Mouse (Mus musculus) heart, postnatal 0 days (tissue): ENCODE results near the gene Lats1. TPM values are rescaled to one million over a fixed set of nuclear protein-coding genes. Genes with fewer than 3 reads are reported as not detected.

Experiments used
- ATAC-seq: fragments of 200-750 bp; cut with Nextera tagmentation; 2 replicates; pipeline ENCODE4 v1.8.0; 2017; ENCODE audit warnings: low read depth, moderate number of reproducible peaks, moderate library complexity; ENCODE audit not compliant: insufficient read depth
- DNase-seq: peaks from one replicate; pipeline ENCODE4 v3.0.0-alpha.2; 2016; ENCODE audit warnings: low spot score
- H3K27ac ChIP-seq: fragments of 300-500 bp; sonication (generic); 2 replicates; pipeline ENCODE4 v1.5.1; 2014; ENCODE audit warnings: low read depth, mild to moderate bottlenecking
- H3K27me3 ChIP-seq: fragments of 300-500 bp; sonication (generic); 2 replicates; pipeline ENCODE4 v1.6.1; 2014; ENCODE audit warnings: low read length, mixed read lengths; ENCODE audit not compliant: control insufficient read depth, insufficient read depth
- H3K36me3 ChIP-seq: fragments of 300-500 bp; sonication (generic); replicated peaks from 2 replicates; pipeline ENCODE4 v1.6.1; 2014; ENCODE audit warnings: low read length, mixed read lengths; ENCODE audit not compliant: control insufficient read depth, insufficient read depth
- H3K4me1 ChIP-seq: fragments of 300-500 bp; sonication (generic); 2 replicates; pipeline ENCODE4 v1.6.1; 2014; ENCODE audit warnings: antibody characterized with exemption; ENCODE audit not compliant: control insufficient read depth, insufficient read depth
- H3K4me2 ChIP-seq: fragments of 300-500 bp; sonication (generic); 2 replicates; pipeline ENCODE4 v1.6.1; 2014; ENCODE audit warnings: low read depth, mild to moderate bottlenecking, low read length, moderate library complexity
- H3K4me3 ChIP-seq: fragments of 300-500 bp; sonication (generic); 2 replicates; pipeline ENCODE4 v1.5.1; 2014; ENCODE audit warnings: low read depth, low read length
- H3K9ac ChIP-seq: fragments of 300-500 bp; sonication (generic); replicated peaks from 2 replicates; pipeline ENCODE4 v1.6.1; 2014; ENCODE audit warnings: low read depth, low read length, mixed read lengths
- H3K9me3 ChIP-seq: fragments of 300-500 bp; sonication (generic); replicated peaks from 2 replicates; pipeline ENCODE4 v1.6.1; 2016; ENCODE audit warnings: low read length; ENCODE audit not compliant: control insufficient read depth
- CTCF ChIP-seq: IDR thresholded peaks from 2 replicates; pipeline ENCODE4 v1.5.1; 2016; ENCODE audit warnings: antibody characterized with exemption, control low read depth, low read depth
- EP300 ChIP-seq: IDR thresholded peaks from 2 replicates; pipeline ENCODE4 v1.6.1; 2016; ENCODE audit warnings: antibody characterized with exemption, low read depth
- WGBS: fragments of 180-500 bp; shearing (Covaris S2); extraction: QIAGEN DNeasy Blood & Tissue Kit; methylation state at CpG from one replicate; pipeline ENCODE4 v1.1.7; 2014; 5-methylcytosine and 5-hydroxymethylcytosine counted together
- polyA plus RNA-seq: library from polyadenylated mRNA; unstranded; fragments of >200 nt; fragmentation: Nextera tagmentation; extraction: Ambion mirVana; gene quantifications from 2 replicates; pipeline ENCODE4 v1.2.1, GENCODE M21; 2015
- total RNA-seq: library from RNA; depleted of rRNA; stranded (reverse); fragments of >200 nt; gene quantifications from 2 replicates; pipeline ENCODE4 v1.2.3, GENCODE M21; 2014; ENCODE audit warnings: low replicate concordance; rRNA removed

Lats1 gene
- total RNA-seq (11.3 and 12.2 TPM in 2 replicates), polyA plus RNA-seq (2.1 TPM in 2 replicates)

- Histone ChIP-seq H3K4me3 (peak within 1 kb of the TSS; percentile 95), H3K4me2 (peak within 1 kb of the TSS; percentile 87), H3K9ac (peak within 1 kb of the TSS; percentile 100), H3K9me3 (no peaks in the 10 kb centered on the region), H3K27ac (peak within 1 kb of the TSS; percentile 99), H3K4me1 (peaks cover 28% of the 10 kb centered on the region), H3K36me3 (peaks cover 38% of the 10 kb centered on the region), H3K27me3 (no peaks in the 10 kb centered on the region)
- TF ChIP-seq CTCF (no peak), EP300 (0 out of 2 replicates have a peak, but pooled peaks have one; percentile 32)
- DNase-seq (peak; percentile 81), ATAC-seq (peak; percentile 79)
- whole genome bisulfite sequencing: under 1% methylated on average over 62 of the region's 65 CpGs
These were observed at the start of gene Lats1, which contains the start of gene Pcmt1 for GRCm38 (mm10) chr10:7680731-7681301. Lats1 (plus strand) TSS chr10:7681214. Pcmt1 (minus strand) TSS chr10:7681136.

- ATAC-seq: no peak
- Histone ChIP-seq H3K9ac (no peak overlapping the region), H3K27me3 (no peaks in the 10 kb centered on the region), H3K4me2 (no peak overlapping the region), H3K36me3 (peaks cover 68% of the 10 kb centered on the region), H3K9me3 (no peaks in the 10 kb centered on the region), H3K4me1 (no peaks in the 10 kb centered on the region), H3K27ac (no peak overlapping the region), H3K4me3 (no peak overlapping the region)
- DNase-seq: no peak
- 98% methylated on average over 12 of the region's 12 CpGs for WGBS
- TF ChIP-seq CTCF (no peak), EP300 (no peak)
These were observed 40.6 kb upstream of the Lats1 start for GRCm38 (mm10) chr10:7640366-7640765.

- Histone ChIP-seq H3K9me3 (no peaks in the 10 kb centered on the region), H3K27me3 (no peaks in the 10 kb centered on the region), H3K4me1 (no peaks in the 10 kb centered on the region), H3K4me3 (no peak overlapping the region), H3K4me2 (no peak overlapping the region), H3K36me3 (peaks cover 62% of the 10 kb centered on the region), H3K9ac (no peak overlapping the region), H3K27ac (no peak overlapping the region)
- ATAC-seq (no peak), DNase-seq (no peak)
- TF ChIP-seq EP300 (no peak), CTCF (no peak)
- 80% methylated on average over 2 of the region's 2 CpGs for WGBS
These were observed 35.1 kb upstream of the Lats1 start for GRCm38 (mm10) chr10:7645911-7646310.

- Histone ChIP-seq H3K4me3 (no peak overlapping the region), H3K4me2 (no peak overlapping the region), H3K36me3 (peaks cover 36% of the 10 kb centered on the region), H3K9ac (no peak overlapping the region), H3K4me1 (no peaks in the 10 kb centered on the region), H3K27me3 (no peaks in the 10 kb centered on the region), H3K9me3 (no peaks in the 10 kb centered on the region), H3K27ac (0 out of 2 replicates have a peak overlapping the region, but pooled peaks have one; percentile 14)
- ATAC-seq (peak; percentile 53; the same call in 1 of the 2 replicates), DNase-seq (no peak)
- 45% methylated on average over 4 of the region's 4 CpGs for WGBS
- no peak for TF ChIP-seq EP300
- no peak for TF ChIP-seq CTCF
These were observed 32.0 kb upstream of the Lats1 start for GRCm38 (mm10) chr10:7649059-7649458.

GRCm38 (mm10) chr10:7651057-7651456 is 30.0 kb upstream of the Lats1 start:
- DNase-seq: no peak
- TF ChIP-seq CTCF (no peak), EP300 (no peak)
- Histone ChIP-seq H3K4me3 (no peak overlapping the region), H3K27ac (no peak overlapping the region), H3K9me3 (no peaks in the 10 kb centered on the region), H3K4me1 (no peaks in the 10 kb centered on the region), H3K4me2 (no peak overlapping the region), H3K36me3 (peaks cover 24% of the 10 kb centered on the region), H3K9ac (no peak overlapping the region), H3K27me3 (no peaks in the 10 kb centered on the region)
- no peak for ATAC-seq
- 98% methylated on average over 2 of the region's 2 CpGs for WGBS
